Mouse (Mus musculus) heart, postnatal 0 days (tissue): Measurements from ENCODE around the gene Nsmce4a. TPM values are rescaled to one million over a fixed set of nuclear protein-coding genes. Genes with fewer than 3 reads are reported as not detected.

Experiments
- ATAC-seq: fragments of 200-750 bp; cut with Nextera tagmentation; 2 replicates; pipeline ENCODE4 v1.8.0; 2017; ENCODE audit warnings: low read depth, moderate number of reproducible peaks, moderate library complexity; ENCODE audit not compliant: insufficient read depth
- DNase-seq: peaks from one replicate; pipeline ENCODE4 v3.0.0-alpha.2; 2016; ENCODE audit warnings: low spot score
- H3K27ac ChIP-seq: fragments of 300-500 bp; sonication (generic); 2 replicates; pipeline ENCODE4 v1.5.1; 2014; ENCODE audit warnings: low read depth, mild to moderate bottlenecking
- H3K27me3 ChIP-seq: fragments of 300-500 bp; sonication (generic); 2 replicates; pipeline ENCODE4 v1.6.1; 2014; ENCODE audit warnings: low read length, mixed read lengths; ENCODE audit not compliant: control insufficient read depth, insufficient read depth
- H3K36me3 ChIP-seq: fragments of 300-500 bp; sonication (generic); replicated peaks from 2 replicates; pipeline ENCODE4 v1.6.1; 2014; ENCODE audit warnings: low read length, mixed read lengths; ENCODE audit not compliant: control insufficient read depth, insufficient read depth
- H3K4me1 ChIP-seq: fragments of 300-500 bp; sonication (generic); 2 replicates; pipeline ENCODE4 v1.6.1; 2014; ENCODE audit warnings: antibody characterized with exemption; ENCODE audit not compliant: control insufficient read depth, insufficient read depth
- H3K4me2 ChIP-seq: fragments of 300-500 bp; sonication (generic); 2 replicates; pipeline ENCODE4 v1.6.1; 2014; ENCODE audit warnings: low read depth, mild to moderate bottlenecking, low read length, moderate library complexity
- H3K4me3 ChIP-seq: fragments of 300-500 bp; sonication (generic); 2 replicates; pipeline ENCODE4 v1.5.1; 2014; ENCODE audit warnings: low read depth, low read length
- H3K9ac ChIP-seq: fragments of 300-500 bp; sonication (generic); replicated peaks from 2 replicates; pipeline ENCODE4 v1.6.1; 2014; ENCODE audit warnings: low read depth, low read length, mixed read lengths
- H3K9me3 ChIP-seq: fragments of 300-500 bp; sonication (generic); replicated peaks from 2 replicates; pipeline ENCODE4 v1.6.1; 2016; ENCODE audit warnings: low read length; ENCODE audit not compliant: control insufficient read depth
- CTCF ChIP-seq: IDR thresholded peaks from 2 replicates; pipeline ENCODE4 v1.5.1; 2016; ENCODE audit warnings: antibody characterized with exemption, control low read depth, low read depth
- EP300 ChIP-seq: IDR thresholded peaks from 2 replicates; pipeline ENCODE4 v1.6.1; 2016; ENCODE audit warnings: antibody characterized with exemption, low read depth
- WGBS: fragments of 180-500 bp; shearing (Covaris S2); extraction: QIAGEN DNeasy Blood & Tissue Kit; methylation state at CpG from one replicate; pipeline ENCODE4 v1.1.7; 2014; 5-methylcytosine and 5-hydroxymethylcytosine counted together
- polyA plus RNA-seq: library from polyadenylated mRNA; unstranded; fragments of >200 nt; fragmentation: Nextera tagmentation; extraction: Ambion mirVana; gene quantifications from 2 replicates; pipeline ENCODE4 v1.2.1, GENCODE M21; 2015
- total RNA-seq: library from RNA; depleted of rRNA; stranded (reverse); fragments of >200 nt; gene quantifications from 2 replicates; pipeline ENCODE4 v1.2.3, GENCODE M21; 2014; ENCODE audit warnings: low replicate concordance

The Nsmce4a gene
- total and polyA plus RNA-seq, 2 experiments from 2014 or later, result 56.9 to 96.9 TPM

DNA sequence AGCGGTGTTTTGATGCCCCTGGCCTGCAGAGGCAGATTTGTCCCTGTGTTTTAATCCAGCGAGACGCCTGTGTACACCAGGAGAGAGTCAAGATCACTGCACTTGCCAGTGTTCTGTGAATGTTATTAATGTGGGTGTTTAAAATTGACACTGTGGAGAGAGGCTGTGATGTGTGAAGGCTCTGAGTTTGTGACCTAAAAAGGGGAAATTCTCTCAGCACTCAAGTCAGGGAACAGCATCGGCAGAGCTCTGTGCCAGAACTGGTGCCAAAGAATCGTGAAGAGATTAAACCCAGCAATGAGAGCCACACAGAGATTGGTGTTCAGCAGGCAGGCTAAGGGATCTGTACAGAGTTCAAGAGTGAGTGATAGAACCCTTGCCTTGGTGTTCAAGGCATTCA is 17.3 kb downstream of the Nsmce4a start:
- ATAC-seq (peak; percentile 72), DNase-seq (peak; percentile 56)
- Histone ChIP-seq H3K9me3 (no peaks in the 10 kb centered on the region), H3K9ac (no peak overlapping the region), H3K4me1 (peaks cover 23% of the 10 kb centered on the region), H3K36me3 (no peaks in the 10 kb centered on the region), H3K27me3 (no peaks in the 10 kb centered on the region), H3K27ac (peak overlapping the region; percentile 67), H3K4me2 (no peak overlapping the region), H3K4me3 (no peak overlapping the region)
- TF ChIP-seq EP300 (no peak), CTCF (no peak)
- 34% methylated on average over 5 of the region's 5 CpGs for WGBS

DNA sequence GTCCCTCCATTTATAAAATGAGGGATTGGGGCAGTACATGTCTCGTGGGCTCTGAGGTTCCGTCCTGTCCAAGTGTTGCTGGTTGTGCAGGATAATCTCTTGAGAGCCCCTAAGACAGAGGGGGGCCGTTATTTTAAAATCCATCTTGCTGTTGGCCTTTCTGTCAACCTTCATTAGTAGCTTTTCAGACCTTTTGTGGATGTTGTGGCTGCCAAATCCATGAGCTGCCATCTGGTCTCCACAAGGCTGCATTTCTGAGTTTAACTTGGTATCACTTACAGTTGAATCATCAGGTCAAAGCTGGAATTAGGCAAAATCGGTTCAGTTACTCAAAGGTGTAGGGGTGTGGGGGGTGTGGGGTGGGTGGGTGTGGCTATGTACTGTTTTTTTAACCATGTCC is 19.6 kb downstream of the Nsmce4a start:
- H3K4me2 ChIP-seq, result no peak overlapping the region
- DNase-seq (no peak), ATAC-seq (no peak)
- H3K27me3 ChIP-seq, result no peaks in the 10 kb centered on the region
- no peak overlapping the region for H3K4me3 ChIP-seq
- H3K4me1 ChIP-seq, result peaks cover 23% of the 10 kb centered on the region
- peak overlapping the region; percentile 59; the same call in 1 of the 2 replicates for H3K27ac ChIP-seq
- H3K36me3 ChIP-seq, result no peaks in the 10 kb centered on the region
- H3K9ac ChIP-seq, result no peak overlapping the region
- no peak for TF ChIP-seq EP300
- 76% methylated on average over 4 of the region's 4 CpGs for WGBS
- no peaks in the 10 kb centered on the region for H3K9me3 ChIP-seq

DNA sequence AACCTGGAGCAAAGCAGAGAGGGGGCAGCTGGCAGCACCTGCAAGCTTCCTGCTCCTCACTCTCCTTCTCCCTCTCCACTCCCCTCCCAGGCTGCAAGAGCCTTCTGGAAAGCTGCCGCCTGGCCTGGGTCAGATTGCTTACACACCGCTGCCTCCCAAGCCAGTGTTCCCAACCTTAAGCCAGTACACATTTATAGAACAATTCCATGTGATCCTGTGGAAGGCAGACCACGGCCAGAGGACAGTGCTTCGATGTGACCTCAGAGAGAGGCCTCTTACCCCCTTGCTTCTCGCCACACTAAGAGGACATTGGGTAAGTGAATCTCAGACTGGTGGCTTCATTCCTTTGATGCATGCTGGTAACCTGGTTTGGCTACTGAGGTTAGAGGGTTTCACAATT is 20.1 kb downstream of the Nsmce4a start:
- no peaks in the 10 kb centered on the region for H3K9me3 ChIP-seq
- H3K36me3 ChIP-seq, result no peaks in the 10 kb centered on the region
- H3K27ac ChIP-seq, result peak overlapping the region; percentile 59
- peaks cover 23% of the 10 kb centered on the region for H3K4me1 ChIP-seq
- H3K4me2 ChIP-seq, result no peak overlapping the region
- TF ChIP-seq CTCF, result no peak
- no peak for TF ChIP-seq EP300
- H3K27me3 ChIP-seq, result no peaks in the 10 kb centered on the region
- DNase-seq, result peak; percentile 57
- 29% methylated on average over 5 of the region's 5 CpGs for WGBS
- no peak overlapping the region for H3K9ac ChIP-seq
- no peak overlapping the region for H3K4me3 ChIP-seq
- ATAC-seq, result peak; percentile 67

DNA sequence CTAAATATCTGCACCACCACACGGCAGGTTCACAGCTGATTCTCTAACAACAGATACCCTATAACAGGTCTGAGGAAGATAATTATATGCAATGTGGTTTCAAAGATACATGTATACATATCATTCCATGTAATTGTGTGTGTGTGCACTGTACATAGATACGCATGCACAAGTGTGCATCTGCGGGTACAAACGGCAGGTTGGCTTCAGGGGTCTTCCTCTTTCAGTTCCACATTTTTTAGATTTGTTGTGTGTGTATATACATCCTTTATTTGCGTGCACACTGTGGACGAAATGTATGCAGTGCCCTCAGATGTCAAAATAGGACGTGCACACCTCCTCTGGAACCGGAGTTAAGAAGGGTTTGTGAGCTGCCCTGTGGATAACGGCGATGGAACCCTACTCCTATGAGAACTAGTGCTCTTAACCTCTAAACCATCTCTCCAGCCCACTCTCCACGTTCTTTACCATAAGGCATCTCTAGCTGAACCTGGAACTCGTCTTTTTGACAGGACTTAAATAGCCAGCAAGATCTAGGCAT is 25.2 kb downstream of the Nsmce4a start:
- Histone ChIP-seq H3K4me3 (no peak overlapping the region), H3K4me2 (peak overlapping the region; percentile 78; the same call in 1 of the 2 replicates), H3K36me3 (peaks cover 27% of the 10 kb centered on the region), H3K27me3 (no peaks in the 10 kb centered on the region), H3K9me3 (no peaks in the 10 kb centered on the region), H3K9ac (no peak overlapping the region), H3K27ac (peak overlapping the region; percentile 99), H3K4me1 (peaks cover 19% of the 10 kb centered on the region)
- ATAC-seq, result no peak
- DNase-seq, result no peak
- WGBS, result 74% methylated on average over 12 of the region's 12 CpGs
- no peak for TF ChIP-seq CTCF
- TF ChIP-seq EP300, result no peak

DNA sequence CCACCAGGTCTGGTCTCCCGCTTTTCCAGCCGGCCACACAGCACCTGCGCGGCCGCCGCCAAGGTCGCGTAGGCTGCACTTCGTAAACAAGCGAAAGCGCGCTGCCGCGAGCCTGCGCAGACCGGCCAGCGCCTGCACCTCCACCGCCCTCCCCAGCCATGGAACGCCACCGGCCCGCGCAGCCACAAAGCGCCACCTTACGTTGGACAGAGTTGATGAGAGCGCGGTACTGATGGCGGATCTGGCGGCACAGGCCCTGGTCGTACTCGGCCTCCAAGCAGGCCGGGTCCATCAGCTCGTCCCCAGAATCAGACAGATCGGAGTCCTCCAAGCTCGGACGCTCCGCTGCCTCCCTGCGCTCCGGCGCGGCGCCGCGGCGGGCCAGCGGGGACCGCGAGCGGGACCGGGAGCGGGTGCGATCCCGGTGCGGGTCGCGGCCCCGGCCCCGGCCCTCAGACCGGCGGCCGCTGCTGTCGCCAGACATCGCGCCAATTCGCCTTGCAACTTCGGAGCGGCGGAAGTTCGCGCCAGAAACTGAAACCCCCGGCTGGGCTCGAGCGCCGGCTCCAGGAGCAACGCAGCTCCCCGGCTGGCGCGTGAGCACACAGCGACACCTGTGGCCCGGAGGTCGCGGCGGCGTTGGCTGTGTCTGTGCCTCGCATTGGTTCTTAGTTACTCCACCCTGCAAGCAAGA is 26.0 kb downstream of the Nsmce4a start:
- Histone ChIP-seq H3K36me3 (peaks cover 35% of the 10 kb centered on the region), H3K27me3 (no peaks in the 10 kb centered on the region), H3K4me2 (peak overlapping the region; percentile 78), H3K9ac (peak overlapping the region; percentile 86), H3K4me1 (peaks cover 11% of the 10 kb centered on the region), H3K4me3 (peak overlapping the region; percentile 94), H3K9me3 (no peaks in the 10 kb centered on the region), H3K27ac (peak overlapping the region; percentile 99)
- DNase-seq (peak; percentile 91), ATAC-seq (peak; percentile 94)
- WGBS, result under 1% methylated on average over 84 of the region's 84 CpGs
- TF ChIP-seq CTCF, result peak; percentile 86
- TF ChIP-seq EP300, result 0 out of 2 replicates have a peak, but pooled peaks have one; percentile 23
